Mouse (Mus musculus) stomach, postnatal 0 days (tissue): ENCODE measurements around the gene St8sia4.

ENCODE experiments used
- CTCF ChIP-seq: IDR thresholded peaks from 2 replicates; pipeline ENCODE4 v1.5.1; 2016; ENCODE audit warnings: antibody characterized with exemption, low read depth, mild to moderate bottlenecking, moderate library complexity
- EP300 ChIP-seq: optimal IDR thresholded peaks from 2 replicates; pipeline ENCODE3; 2016; ENCODE audit warnings: antibody characterized with exemption

- no peak for TF ChIP-seq CTCF
- TF ChIP-seq EP300, result no peak
Observed at GRCm38 (mm10) chr1:95709181-95709580, 41.8 kb upstream of the St8sia4 start.
